Mouse (Mus musculus): ENCODE results near the gene Cracr2a.

DNA sequence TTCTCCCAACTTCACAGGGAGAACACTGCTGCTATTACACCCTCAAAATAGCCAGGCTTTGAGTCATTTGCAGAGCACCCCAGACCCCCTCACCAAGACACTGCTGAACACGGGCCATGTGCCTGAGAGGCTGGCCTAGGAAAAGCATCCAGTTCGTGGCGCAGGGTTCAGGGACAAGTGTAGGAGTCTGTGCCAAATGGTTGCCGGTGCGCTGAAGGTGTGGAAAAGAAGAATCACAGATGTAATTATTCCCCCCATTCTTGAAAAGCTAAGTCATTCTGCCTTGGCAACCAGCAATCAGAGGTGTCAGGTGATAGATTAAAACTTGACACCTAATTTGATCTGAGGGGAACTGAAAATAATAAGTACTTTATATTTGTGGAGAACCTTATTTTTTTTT, 98.3 kb downstream of the Cracr2a start:
- TF ChIP-seq POLR2A (IDR thresholded peaks at IDR 0.05; ENCODE audit: insufficient read depth, low read depth, low read length) (no peak), CTCF (IDR thresholded peaks at IDR 0.05; ENCODE audit: insufficient read depth, low read depth, low read length) (no peak)

Data from olfactory bulb, adult 2 months (tissue).